Mouse (Mus musculus) adrenal gland, postnatal 4 days (tissue): ENCODE data around the gene Csf2rb. TPM values are rescaled to one million over a fixed set of nuclear protein-coding genes. Genes with fewer than 3 reads are reported as not detected.
"Not testable (repeated sequence)": the region's sequence is repeated elsewhere in the genome, so short reads cannot be mapped to it uniquely, and the experiment has no call there.

Experiments
- DNase-seq, 2 experiments: peaks; one replicate each; pipeline ENCODE4 v3.0.0; 2021 to 2022; ENCODE audit warnings: low spot score in 2 of 2, mixed read lengths in 2 of 2
- long read RNA-seq, 2 experiments: library from polyadenylated mRNA; stranded (forward); transcript quantifications; one replicate each; pipeline ENCODE4 v2.0.0; 2021
- total RNA-seq, 2 experiments: library from RNA; stranded (reverse); gene quantifications; 2 replicates each; pipeline ENCODE4 v1.2.3; 2021

Gene Csf2rb
- total RNA-seq: 10 to 100 TPM; 10.9 to 13.4 TPM
- long read RNA-seq, experiment 1: 0 reads
- long read RNA-seq, experiment 2, partial matches to known transcripts: 0 of 2 reads
- long read RNA-seq, experiment 2, other reads (novel, unspliced or antisense): 2 of 2 reads

DNA sequence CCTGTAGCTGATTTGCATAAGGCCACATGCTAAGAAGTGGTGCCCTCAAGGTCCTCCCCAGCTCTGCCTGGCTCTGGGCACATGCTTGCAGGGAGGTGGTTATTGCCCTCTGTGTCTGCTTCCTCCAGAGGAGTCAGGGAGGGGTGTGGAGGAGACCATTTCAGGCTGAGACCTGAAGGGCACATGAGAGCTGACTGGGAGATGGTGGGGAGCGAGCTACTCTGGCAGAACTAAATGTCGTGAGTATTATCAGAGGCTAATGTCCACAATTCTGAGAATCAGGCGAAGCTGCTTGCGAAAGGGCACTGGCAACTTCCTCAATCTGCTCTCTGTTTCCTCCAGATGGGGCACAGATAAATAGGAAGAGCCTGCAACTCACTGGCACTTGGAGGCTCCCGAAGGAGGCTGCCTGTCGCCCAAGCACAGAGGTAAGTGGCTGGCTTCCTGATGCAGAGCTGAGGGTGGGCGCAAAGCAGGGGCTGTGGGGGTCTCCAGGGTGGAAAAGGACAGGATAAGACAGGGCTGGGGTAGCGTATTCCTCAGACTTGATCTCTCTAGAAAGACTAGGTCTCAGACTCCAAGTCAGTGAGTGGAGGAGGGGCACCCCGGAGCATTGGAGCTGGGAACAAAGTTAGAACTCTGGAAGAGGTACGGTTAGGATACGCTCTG, at the start of gene Csf2rb:
TSS of gene Csf2rb (plus strand) at position 82 of the 669 bp plus-strand sequence.
- DNase-seq: no peak

DNA sequence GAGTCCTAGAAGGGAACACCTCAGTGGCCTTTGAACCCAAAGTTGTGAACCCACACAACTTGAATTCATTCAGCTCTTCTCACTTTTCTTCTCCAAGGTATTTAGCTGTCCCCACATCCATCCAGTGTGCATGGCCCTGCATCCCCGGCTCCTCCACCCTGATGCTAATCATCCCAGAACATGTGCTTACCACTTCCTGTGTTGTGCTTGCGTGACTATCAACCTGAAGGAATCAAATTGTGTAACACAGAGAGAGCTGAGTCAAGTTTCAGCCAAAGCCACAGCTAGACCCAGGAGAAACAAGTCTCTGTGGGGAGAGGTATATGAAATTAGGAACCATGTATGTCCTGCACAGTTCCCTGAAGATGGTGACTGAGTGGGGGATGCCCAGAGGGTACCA, 47.2 kb upstream of the Csf2rb start:
- no peak for DNase-seq

DNA sequence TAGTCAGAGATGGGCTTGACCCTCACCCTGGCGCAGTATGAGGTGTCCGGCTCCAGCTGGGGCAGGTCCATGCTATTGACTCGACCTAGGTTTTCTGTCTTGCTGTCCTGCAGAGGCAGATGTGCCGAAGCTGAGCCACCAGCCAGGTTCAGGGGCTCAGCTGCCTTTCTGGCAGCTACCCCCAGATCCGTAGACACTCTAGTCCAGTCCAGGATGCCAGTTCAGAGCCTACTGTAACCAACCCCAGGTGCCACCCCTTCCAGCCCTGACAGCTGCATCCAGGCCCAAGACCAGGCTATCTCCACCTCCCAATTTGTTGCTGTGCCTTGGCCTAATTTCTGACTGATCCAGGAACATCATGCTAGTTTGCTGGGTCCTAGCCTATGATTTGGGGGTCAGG, 37.6 kb upstream of the Csf2rb start:
- no peak for DNase-seq

DNA sequence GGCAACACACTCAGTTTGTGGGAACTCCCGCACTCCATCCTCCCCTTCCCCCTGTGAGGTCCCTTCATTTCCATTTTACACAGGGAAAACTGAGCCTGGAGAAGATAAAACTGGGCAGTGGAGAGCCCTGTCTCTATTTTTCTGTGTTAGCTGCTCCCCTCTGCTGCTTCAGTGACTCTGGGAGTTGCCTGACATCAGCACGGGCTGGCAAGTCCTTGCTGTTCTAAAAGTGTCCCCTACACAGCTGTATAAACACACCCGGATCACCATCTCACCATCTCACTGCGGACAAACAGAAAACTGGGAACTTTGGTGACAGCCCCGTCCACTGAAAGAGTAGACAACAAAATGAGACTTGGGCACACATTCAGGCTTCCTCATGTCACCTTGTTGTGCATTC, 35.8 kb upstream of the Csf2rb start:
- not testable (repeated sequence) for DNase-seq

DNA sequence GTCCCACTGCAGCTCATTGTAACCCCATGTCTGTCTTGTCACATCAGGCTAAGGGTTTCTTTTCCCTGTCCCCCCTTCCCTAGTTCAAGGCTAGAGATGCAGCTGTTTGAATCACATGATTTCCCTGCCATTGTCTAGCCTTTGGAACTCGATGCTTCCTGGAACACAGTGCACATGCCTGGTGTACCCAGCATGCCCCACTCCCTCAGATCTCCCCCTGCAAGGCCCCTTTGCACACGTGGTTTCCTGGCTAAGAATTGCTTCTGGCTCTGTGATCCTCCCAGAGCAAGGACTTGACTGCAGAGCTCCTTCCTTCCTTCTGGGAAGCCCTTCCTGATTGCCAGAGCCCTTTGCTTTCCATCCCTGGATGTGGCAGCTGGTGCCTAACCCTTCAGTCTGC, 32.3 kb upstream of the Csf2rb start:
- not testable (repeated sequence) for DNase-seq

DNA sequence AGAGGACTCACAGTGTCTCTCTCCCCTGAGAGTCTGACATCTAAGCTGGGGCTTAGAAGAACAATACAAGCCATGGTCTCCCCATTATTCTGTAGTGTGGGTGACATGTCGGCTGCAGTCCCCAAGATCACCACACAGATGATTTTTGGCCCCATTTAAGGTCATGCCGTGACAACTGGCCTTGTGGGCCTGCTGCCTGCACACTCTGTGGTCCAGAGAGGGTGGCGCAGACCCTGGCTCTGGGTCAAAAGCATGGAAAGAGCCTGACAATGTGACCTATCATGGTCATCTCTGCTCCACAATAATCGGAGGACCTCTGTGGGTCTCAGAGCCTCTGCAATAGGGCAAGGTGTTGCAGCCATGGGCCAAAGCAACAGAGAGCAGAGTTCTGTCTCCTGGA, 31.8 kb upstream of the Csf2rb start:
- DNase-seq: no peak

DNA sequence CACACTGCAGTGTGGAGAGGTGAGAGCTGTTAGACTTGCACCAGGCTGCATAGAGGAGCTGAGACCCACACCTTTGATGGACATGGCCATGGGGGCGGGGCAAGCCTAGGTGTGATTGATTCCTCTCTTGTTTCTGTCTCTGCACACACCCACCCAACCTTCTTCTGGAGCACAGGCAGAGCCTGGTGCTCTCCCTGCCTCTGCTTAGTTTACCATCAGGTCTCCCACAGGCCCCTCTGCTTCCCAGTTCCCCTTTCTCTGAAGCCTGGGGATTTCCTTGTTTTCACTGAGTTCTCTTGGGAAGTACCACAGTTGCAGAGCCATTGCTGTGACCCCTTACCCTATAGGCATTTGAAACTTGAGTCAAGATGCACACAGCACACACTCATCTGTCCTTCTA, 27.0 kb upstream of the Csf2rb start:
- DNase-seq: no peak

DNA sequence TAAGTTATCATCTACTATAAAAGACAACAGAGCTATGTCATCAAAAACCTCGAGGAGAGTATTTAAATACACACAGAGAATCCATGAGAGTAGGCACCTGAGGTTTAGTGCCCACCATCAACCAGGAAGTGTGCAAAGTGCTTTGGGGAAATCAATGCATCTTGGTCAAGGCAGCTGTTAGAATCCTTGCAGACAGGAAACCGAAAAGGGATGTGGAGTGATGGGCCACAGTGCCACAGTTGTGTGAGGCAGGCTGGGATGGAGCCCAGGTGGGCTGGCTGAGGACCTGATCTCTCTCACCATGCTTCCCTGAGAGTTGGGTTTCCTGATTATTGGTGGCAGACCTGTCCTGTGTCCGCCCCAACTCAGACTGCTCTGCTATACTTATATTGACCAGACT, 25.9 kb upstream of the Csf2rb start:
- no peak for DNase-seq

DNA sequence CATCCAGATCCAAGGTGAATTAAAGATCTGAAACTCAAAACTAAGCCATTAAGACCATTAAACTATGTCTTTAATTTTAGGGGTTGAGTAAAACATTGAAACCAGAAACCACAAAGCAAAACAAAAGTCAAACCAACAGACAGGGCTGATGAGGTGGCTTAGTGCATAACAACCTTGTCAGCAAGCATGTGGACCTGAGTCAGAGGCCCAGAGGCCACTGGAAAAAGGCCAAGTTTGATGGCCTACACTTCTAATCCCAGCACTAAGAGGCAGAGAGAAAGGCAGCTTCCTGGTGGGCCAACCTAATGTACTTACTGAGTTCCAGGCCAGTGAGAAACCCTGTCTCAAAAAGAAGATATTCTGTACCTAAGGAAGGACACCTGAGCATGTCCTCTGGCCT, 24.8 kb upstream of the Csf2rb start:
- DNase-seq: no peak

DNA sequence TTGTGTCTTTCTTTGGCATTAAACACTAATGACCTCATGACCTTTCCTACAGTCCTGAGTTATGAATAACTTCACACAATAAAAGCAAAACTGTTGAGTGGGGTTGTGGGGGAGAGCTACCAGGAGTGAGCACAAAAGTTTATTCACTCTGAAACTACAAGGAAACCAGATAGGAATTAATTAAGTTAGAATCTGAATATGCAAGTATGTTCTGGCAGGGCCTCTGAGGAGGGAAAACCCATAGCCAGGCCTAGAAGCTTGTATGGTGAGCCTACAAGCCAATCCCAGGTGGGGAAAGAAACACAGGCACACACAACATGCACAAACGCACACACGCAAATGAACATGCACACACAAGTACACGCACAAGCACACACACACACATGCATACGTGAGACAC, 22.8 kb upstream of the Csf2rb start:
- no peak for DNase-seq

DNA sequence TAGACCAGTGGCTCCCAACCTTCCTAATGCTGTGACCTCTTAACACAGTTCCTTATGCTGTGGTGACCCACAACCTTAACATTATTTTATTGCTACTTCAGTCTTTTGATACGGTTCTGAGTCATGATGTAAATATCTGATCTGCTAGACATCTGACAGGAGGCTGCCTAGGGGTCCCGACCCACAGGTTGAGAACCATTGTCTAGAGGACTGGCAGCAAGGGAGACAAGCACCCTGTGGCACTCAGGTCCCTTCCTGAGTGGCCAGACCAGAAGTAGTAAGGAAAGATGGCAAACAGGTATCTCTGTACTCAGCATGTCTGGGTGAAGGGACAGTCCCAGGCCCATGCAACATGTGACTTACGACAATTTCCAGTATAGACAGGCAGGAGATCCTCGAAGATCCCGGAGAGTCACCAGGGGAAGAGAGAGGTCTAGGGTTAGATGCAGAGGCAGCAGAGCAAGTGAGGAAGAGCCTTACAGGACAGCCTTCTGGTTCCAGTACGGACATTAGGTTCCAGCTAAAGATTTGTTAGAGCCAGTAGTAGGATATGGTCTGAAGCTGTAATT, 21.8 kb upstream of the Csf2rb start:
- DNase-seq: no peak

DNA sequence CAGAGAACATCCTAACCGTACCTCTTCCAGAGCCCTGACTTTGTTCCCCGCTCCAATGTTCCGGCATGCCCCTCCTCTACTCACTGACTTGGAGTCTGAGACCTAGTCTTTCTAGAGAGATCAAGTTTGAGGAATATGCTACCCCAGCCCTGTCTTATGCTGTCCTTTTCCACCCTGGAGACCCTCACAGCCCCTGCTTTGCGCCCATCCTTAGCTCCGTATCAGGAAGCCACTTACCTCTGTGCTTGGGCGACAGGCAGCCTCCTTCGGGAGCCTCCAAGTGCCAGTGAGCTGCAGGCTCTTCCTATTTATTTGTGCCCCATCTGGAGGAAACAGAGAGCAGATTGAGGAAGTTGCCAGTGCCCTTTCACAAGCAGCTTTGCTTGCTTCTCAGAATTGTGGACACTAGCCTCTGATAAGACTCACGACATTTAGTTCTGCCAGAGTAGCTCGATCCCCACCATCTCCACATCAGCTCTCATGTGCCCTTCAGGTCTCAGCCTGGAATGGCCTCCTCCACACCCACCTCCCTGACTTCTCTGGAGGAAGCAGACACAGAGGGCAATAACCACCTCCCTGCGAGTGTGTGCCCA, 20.1 kb upstream of the Csf2rb start, which contains the start of gene Csf2rb2:
TSS of gene Csf2rb2 (minus strand) at position 381 of the 593 bp plus-strand sequence.
- no peak for DNase-seq

DNA sequence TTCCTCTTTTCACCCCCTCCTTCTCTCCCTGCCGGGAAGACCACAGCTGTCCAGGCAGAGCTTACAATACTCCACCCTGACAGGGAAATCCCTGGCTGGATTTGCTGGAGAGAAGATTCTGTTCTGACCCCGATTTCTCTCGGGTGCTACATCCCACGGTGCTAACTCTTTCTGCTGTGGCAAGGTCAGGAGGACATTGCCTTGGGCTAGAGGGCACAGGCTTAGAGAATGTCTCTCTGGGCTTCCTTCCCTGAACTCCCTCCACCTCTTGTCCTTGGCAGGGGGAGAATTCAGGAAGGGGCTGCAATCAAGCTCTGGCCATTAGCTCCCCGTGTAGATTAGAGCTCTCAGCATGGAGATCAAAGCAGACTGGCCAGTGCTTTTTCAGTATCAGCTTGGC, 15.7 kb upstream of the Csf2rb start:
- DNase-seq: no peak

DNA sequence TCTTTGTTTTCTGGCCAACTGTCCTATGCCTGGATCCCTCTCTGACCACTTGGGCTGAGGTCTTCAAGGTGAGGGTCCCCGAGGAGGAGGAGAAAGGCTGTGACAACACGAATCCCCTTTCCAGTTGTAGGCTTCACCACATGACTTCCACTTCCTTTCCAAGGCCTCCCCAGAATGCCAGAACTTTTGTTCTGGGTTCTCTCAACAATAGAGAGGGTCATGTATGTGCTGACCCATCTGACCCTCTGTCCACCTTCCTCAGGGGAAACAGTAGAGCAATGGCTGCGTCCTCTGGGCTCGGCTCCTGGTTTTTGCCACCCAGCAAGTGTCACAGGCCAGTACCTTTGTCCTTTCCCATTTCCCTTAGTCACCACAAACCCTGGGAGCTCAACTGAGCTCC, 14.6 kb upstream of the Csf2rb start:
- DNase-seq: no peak

DNA sequence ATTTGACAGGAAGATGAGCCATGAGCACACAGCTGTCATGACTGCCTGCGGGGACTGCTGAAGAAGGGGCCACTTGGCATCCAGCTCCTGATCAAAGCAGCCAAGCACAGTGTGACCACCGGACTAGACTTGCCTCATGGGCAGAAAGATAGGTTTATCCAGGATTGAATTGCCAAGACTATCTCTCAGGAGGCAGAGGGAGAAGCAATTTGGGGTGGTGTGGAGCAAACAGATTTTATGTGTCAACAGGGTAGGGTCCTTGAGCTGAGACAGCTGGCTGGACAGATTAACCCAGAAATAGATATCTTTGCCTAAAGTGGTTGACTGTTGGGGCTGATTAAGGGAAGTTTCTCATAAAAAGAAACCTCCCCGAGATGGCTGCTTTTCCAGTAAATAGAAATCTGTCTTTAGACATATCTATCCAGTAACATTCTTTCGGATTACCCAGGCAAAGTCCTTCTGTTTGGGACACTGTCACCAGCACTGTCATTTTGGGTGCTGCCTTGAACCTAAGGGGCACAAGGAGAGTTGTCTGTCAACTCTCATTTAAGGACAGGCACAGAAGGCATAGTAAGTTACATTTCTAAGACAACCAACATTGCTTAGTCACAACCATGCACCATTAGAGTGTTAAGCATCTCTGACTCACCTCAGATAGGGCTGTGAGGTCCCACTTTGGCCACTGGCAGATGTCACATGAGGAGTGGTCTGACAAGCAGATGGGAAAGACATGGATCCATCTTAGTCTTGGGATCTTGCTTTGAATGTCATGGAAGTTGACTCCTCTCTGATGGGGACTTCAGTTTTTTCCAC, 12.9 kb upstream of the Csf2rb start:
- DNase-seq: not testable (repeated sequence)

DNA sequence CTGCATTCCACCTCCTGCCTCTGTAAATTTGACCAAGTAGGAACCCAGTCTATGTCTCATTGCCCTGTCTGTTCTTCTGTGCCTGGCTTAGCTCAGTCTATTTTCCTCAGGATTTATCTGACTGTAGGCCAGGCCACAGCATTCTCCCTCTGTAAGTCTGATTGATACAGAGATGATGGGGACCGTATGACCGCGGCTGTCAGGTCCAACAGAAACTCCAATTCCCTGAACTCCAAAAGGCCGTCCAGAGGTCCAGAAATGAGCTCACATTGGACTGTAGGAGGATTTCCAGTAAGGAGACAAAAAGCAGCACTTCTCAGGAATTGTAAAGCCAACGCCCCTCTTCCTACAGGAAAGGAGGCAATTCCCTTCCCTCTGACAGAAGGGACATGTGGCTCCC, 11.9 kb upstream of the Csf2rb start:
- DNase-seq: not testable (repeated sequence)

DNA sequence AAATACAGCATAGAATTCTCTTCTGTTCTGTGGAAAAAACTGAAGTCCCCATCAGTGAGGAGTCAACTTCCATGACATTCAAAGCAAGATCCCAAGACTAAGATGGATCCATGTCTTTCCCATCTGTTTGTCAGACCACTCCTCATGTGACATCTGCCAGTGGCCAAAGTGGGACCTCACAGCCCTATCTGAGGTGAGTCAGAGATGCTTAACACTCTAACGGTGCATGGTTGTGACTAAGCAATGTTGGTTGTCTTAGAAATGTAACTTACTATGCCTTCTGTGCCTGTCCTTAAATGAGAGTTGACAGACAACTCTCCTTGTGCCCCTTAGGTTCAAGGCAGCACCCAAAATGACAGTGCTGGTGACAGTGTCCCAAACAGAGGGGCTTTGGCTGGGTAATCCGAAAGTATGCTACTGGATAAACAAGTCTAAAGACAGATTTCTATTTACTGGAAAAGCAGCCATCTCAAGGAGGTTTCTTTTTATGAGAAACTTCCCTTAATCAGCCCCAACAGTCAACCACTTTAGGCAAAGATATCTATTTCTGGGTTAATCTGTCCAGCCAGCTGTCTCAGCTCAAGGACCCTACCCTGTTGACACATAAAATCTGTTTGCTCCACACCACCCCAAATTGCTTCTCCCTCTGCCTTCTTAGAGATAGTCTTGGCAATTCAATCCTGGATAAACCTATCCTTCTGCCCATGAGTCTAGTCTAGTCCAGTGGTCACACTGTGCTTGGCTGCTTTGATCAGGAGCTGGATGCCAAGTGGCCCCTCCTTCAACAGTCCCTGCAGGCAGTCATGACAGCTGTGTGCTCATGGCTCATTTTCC, 7.0 kb upstream of the Csf2rb start:
- not testable (repeated sequence) for DNase-seq

DNA sequence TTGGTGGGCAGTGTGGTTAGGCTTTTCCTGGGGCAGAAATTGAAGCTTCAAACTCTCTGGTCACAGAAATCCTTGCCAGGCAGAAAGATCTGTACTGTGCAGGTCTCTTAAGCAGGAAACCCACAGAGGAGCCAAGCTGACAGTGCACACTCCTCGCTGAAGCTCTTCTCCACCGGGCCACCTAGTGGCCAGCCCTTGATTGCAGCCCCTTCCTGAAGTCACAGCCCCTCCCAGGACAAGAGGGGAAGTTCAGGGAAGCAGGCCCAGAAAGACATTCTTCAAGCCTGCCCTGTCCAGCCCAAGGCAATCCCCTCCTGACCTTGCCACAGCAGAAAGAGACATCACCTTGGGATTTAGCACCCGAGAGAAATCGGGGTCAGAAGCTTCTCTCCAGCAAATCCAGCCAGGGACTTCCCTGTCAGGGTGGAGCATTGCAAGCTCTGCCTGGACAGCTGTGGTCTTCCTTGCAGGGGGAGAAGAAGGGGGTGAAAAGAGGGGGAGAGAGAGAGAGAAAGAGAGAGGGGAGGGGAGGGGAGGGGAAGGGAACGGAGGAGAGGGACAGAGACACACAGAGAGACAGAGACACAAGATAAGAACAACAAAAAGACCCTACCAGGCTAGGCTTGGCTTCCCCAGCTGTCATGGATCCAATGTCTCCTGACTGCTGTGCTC, 4.6 kb upstream of the Csf2rb start:
- DNase-seq: peak; percentile 58 to 60

DNA sequence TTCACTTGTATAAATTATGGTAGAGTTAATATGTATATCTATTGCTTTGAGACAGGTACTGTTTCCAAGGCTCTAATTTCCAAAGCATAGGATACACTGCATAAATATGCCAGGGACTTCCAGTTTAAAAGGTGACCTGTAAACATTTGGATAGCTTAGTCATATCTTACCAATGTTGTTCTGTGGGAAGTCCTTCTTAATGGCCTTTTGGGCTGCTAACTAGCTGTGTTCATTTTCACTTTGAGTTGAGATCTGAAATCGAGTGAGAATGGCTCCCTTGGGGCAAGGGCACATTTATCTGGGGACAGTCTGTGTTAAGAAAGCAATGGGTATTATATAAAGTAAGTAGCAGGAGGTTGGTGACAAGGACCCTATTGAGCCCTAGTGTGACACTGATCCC, 2.2 kb upstream of the Csf2rb start:
- no peak for DNase-seq

DNA sequence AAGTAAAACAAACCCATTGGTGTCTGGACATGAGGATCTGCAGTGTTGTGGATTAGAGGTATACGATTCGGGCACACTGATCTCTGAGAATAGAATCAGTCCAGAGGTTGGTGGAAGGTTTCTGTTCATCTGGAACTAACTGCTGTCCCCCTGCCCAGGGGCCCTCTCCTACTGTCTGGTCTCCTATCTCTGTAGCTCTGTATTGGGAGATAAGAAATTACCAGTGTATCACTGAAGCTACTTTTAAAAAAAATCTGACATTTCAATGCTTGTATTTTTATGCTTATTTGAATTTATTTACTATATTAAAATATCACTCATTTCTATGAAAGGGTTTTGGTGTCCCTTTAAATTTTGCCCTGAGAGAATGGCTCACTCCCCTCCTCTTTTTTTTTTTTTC, 1.3 kb upstream of the Csf2rb start:
- no peak for DNase-seq
